Mouse (Mus musculus) adrenal gland, postnatal 10 days (tissue): ENCODE measurements around the gene Ech1. TPM values are rescaled to one million over a fixed set of nuclear protein-coding genes. Genes with fewer than 3 reads are reported as not detected.
A peak's percentile ranks its signal among the peaks of the same experiment; 100 is the strongest.

Experiments
- DNase-seq: peaks from one replicate; pipeline ENCODE4 v3.0.0; 2021; ENCODE audit warnings: mixed read lengths
- total RNA-seq, 2 experiments: library from RNA; stranded (reverse); gene quantifications; 2 replicates each; pipeline ENCODE4 v1.2.3; 2021

Gene Ech1
- total RNA-seq, 2 experiments from 2014 or later, result 1,178 to 1,235 TPM

DNA sequence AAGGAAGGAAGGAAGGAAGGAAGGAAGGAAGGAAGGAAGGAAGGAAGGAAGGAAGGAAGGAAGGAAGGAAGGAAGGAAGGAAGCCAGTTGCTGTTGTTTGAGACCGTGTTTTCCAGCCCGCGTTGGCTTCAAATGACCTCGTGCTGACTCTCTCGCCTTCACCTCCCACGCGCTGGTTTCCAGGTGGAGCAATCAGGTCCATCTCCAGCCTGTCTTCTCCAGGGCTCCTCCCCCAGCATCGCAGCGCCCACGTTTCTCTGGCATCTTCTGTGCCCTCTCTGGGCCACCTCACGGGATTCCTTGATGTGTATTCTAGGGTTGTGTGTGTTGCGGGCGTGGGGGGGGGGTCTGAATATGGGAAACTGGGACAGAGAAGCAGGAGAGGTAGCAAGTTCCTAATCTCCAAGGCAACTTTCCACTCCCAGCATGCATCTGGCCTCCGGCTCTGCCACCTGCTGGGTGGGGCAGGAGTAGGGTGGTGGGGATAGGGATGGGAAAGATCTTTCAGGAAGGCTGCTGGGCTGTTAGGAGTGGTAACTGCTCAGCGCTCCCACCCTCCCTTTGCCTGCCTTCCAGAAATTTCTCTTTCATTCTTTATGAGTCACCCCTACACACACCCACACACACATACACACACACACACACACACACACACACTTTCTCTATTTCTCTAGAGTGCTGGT is 37.9 kb downstream of the Ech1 start:
- DNase-seq, result peak; percentile 24

DNA sequence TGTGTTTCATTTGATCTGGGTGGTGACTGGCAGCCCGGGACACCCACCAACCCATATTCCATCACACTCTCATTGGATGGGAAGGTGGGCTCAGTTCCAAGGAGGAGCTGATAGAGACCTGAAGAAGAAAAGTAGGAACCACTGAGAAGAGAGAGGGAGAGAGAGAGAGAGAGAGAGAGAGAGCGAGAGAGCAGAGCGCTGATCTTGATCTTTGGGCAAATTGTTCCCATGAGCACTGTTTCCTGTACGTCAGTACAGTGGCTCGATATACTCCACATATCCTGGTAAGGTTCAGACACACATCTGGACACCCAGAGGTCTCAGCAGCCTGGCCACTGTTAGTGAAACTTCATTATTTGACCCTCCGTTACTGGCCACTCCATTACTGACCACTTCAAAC is 38.5 kb downstream of the Ech1 start, which contains the start of gene Lgals7:
Gene Lgals7, plus strand, starts transcription at position 314 of the 400 bp plus-strand sequence.
- no peak for DNase-seq

DNA sequence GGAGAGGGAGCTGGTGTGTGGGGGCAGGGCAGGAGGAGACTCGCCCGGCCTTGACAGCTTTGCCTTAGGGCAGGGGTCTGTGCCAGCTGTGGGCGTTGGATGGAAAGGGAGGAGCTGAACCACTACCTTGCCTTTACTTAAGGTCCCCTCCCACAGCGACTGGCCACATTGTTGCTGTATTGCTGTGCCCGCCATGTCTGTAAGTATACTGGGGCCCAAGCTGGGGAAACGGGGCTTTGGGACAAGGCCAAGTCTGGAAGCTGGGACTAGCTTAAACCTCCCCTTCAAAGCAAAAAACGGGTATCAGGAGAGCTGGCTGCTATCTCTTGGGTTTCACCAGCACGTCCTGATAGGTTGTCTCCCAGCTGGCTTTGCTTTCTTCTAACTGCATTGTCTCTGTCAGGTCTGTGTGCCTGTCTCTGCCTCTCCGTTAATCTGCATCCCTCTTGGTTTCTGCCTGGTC is 39.3 kb downstream of the Ech1 start:
- DNase-seq, result no peak

DNA sequence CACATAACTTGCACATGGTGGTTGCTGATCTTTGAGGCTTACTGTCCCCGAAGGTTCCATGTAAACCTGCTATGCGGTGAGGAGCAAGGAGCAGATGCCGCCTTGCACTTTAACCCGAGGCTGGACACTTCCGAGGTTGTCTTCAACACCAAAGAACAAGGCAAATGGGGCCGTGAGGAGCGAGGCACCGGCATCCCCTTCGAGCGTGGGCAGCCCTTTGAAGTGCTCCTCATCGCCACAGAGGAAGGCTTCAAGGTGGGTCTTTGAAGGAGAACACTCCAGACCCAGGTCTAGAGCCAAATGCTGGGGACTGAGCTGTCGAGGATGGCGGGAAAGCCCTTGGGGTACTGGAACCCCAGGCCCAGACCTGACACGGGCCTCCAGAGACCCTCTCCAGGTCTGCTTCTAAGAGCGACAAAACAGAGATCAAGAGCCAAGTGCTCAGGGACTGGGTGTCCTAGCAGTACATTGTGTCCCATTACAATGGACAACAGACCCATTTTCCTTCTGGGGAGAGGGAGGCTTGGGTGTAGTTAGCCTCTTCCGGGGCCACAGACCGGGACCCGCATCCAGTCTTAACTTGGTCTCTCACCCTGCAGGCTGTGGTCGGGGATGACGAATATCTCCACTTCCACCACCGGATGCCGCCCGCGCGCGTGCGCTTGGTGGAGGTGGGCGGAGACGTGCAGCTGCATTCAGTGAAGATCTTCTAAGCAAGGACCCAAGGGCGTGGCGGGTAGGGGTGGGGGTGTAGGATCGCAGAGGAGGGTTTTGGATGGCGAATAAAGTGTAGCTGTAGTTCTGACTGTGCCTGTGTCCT is 40.7 kb downstream of the Ech1 start:
- DNase-seq, result peak; percentile 88

DNA sequence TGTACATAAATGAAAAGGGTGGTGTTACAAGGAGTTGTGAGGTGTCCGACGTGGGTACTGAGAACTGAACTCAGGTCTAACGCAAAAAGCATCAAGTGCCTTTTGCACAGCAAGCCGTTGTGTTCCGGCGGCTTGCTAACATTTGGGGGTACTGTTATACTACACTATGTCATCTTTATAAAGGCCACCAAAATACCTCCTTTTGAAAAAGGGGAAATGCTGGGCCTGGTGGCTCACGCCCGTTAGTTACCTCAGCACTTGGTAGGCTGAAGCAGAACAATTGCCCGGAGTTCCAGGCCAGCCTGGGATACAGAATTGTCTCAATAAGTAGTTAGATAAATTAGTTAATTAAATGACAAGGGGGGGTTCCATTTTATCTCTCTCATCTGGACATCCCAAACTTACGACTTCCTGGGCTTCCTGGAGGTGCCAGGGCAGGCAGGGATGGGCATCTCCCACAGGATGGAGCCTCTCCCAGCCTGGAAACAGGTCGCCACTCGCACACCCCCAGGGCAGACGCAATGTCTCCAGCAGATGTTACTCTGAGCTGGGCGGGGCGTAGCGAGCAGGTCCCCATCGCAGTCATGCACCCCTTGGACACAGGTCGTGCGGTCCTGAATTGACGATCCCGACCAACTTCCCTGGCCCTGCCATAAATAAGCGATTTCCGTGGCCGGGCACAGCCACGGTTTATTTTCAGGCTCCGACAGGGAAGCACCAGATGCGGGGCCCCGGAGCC is 41.9 kb downstream of the Ech1 start:
- DNase-seq, result no peak

DNA sequence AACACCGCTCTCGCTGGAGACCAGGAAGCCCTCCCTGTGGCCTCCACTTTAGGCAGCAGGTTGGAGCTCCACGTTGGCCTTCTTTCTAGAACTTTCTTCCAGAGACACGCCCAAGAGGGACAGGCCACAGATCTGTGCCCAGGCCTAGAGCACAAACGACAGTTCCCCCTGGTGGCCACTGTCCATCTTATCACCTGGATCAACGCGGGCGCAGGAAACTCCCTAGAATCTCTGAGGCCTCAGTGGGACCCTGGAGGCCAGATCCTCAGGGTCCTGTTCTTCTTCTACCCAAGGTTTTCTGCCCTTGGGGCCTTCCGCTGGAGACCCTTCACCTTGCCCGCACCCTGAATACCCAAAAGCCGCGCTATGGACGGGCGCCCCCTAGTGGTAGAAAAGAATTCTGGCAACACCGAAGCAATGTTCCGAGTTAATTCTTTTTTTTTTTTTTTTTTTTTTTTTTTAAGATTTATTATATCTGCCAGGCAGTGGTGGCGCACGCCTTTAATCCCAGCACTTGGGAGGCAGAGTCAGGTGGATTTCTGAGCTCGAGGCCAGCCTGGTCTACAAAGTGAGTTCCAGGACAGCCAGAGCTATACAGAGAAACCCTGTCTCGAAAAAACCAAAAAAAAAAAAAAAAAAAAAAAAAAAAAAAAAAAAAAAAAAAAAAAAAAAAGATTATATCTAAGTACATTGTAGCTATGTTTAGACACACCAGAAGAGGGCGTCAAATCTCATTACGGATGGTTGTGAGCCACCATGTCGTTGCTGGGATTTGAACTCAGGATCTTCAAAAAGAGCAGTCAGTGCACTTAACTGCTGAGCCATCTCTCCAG is 42.7 kb downstream of the Ech1 start:
- peak; percentile 88 for DNase-seq

DNA sequence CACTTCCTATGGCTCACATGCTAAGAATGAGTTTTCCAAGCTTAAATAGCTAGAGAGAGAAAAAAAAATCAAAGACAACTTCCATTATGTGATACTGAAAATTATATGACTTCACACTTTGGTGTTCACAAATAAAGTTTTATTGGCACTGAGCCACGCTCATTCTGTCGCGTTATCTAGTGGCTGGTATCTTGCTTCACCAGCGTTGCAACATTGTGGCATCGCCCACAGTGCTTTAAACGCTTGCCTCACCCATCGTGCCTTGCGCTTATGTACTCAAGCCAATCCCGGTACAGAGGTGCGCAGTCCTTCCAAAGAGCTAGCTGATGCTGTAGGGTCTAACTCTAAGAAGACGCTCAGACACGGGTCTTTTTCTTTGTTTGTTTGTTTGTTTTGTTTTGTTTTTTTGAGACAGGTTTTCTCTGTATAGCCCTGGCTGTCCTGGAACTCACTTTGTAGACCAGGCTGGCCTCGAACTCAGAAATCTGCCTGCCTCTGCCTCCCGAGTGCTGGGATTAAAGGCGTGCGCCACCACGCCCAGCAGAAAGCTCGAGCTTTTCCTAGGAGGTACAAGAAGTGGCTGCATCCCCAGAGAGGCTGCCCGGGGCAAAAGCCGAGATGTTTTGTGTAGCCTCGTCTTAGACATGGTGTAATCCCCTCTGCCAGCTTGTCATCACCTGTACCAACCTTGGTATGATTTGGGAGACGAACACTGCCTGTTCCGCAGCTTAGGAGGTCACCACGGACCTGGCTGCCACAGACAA is 46.1 kb downstream of the Ech1 start:
- DNase-seq, result no peak

DNA sequence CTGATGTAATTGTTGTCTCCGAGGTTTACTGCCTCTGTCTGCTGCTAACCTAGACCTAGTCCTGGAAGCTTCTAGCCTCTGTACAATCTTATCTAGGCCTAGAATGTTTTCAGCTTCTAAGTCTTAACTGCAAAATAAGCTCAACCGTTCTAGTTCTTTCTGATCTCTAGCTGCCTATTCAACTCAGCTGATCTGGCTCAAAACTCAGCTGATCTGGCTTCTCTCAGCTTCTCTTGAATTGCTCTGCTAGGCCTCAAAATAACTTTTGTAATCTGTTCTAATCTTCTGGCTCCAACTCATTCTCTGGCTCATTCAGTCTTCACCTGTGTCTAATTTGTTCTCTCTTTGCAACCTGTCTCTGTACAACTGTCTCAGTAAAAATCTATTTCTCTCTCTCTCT is 49.5 kb downstream of the Ech1 start:
- DNase-seq, result no peak

DNA sequence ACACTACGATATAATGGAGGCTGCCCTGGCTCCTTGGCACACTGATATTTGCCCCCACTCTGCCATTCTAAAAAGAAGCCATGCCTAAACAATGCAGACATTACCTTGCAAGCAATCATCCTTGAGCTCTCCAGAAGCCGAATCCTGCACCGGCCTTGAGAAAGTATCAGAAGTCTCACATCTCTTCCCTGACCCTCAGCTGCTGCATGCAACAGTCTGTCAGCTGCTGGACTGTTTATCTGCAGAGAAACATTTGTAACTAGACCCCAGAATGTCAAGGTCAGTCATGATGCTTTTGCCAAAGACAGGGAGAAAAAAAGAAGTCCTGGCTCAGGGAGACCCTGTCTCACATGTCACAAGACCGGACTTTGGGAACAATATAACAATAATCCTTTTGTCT is 51.1 kb downstream of the Ech1 start:
- DNase-seq, result peak; percentile 49

DNA sequence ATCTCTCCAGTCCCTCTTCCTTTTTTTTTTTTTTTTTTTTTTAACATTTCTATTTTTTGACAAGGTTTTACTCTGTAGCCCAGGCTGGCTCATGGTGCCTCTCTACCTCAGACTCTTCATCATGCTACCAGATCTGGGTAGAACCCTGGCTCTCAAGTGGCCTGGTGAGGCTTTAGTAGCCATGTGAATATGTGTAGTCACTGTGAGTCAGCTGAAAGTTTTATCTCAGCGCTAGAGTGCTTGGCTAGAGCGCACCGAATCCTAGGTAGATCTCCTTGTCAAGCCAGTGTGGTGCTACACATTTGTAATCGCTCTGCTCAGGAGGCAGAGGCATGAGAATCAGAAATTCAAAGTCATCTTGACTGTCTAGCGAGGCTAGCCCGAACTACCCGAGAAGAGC is 52.1 kb downstream of the Ech1 start:
- no peak for DNase-seq

DNA sequence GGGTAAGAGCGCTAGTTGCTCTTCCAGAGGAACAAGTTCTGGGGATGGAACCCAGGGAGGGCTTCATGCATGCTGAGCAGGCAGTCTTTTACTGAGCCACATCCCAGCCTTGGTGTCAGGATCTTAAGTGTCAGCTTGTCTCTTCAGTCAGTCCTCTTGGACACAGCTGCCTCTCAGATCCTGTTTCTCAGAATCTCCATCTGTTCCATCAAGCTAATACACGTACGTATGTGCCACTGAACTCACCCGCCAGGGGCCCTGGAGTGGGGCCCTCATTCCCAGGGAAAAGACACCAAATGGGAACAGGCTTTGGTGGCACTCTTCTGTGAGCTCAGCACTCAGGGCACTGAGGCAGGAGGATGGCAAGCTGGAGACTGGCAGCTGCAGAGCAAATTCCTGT is 52.8 kb downstream of the Ech1 start:
- DNase-seq, result no peak

DNA sequence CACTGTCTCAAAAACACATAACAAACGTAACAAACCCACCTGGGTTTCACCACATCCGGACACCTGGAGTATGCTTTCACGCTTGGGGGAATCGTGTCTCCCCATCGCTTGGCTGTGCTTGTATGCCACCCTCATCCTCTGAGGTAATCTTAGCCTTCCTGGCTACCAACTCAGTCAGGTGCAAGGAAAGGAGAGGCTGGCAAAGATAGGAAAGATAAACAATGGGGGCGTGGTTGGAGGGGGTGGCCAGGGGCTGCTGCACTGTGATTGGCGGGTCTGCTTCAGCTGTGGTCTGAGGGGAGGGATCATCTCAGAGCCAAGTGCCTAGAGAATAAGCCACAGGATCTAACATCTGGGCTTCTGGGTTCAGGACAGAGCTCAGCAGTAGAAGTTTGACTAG is 54.6 kb downstream of the Ech1 start:
- DNase-seq, result no peak

DNA sequence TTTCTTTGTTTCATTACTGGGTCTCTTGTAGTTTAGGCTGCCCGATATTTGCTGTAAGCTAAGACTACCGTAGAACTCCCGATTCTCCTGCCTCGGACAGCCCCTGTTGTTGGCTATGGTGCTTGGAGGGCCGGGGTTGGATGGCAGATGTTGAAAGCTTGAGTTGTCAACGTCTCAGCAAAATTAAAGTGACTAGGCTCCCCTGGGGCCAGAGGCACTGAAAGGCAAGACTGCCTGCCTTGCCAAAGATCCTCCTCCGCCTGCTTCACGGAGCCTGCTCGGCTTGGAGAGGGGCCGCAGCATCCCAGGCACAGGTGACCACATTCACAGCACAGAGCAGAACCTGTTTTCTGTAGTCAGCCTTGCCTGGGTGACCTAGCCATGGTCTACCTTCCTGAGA is 55.5 kb downstream of the Ech1 start:
- no peak for DNase-seq

DNA sequence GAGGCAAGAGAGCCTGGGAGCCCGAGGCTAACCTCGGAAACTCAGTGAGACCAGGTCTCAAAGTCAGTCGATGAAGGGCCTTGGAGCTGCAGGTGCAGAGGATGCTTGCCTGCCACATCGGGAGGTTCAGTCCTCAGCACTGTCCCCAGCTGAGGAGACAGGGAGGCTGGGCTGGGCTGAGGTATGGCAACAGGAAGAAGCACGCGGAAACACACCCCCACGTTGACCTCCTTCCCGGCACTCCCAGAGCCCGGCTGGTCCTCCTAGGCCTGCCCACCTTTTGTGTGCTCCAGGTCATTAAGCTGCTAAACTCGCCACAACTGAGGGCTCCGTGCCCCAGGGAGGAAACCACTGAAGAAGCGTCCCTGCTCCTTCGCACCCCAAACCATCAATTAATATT is 56.2 kb downstream of the Ech1 start, which contains the start of gene Capn12:
Gene Capn12, plus strand, starts transcription at position 224 of the 400 bp plus-strand sequence.
- no peak for DNase-seq

Other genes with a start within 250 kb of the Ech1 start
- gene Samd4b, start 227.1 kb upstream of the Ech1 start, total RNA-seq, result 10 to 100 TPM; 45.5 to 49.6 TPM
- 10 to 100 TPM; 19.4 to 20.4 TPM for gene Pak4, start 227.0 kb upstream of the Ech1 start, total RNA-seq
- not detected for gene Acp7, start 193.9 kb upstream of the Ech1 start, total RNA-seq
- gene Fbxo27, start 132.4 kb upstream of the Ech1 start, total RNA-seq, result 1 to 10 TPM; 1.0 to 2.0 TPM
- 1 to 10 TPM; 3.7 to 6.0 TPM for gene Fbxo17, start 108.4 kb upstream of the Ech1 start, total RNA-seq
- 10 to 100 TPM; 63.8 to 72.4 TPM for gene Mrps12, start 83.4 kb upstream of the Ech1 start, total RNA-seq
- gene Sars2, start 83.2 kb upstream of the Ech1 start, total RNA-seq, result 10 to 100 TPM; 17.5 to 23.7 TPM
- not detected for gene Ccer2, start 69.0 kb upstream of the Ech1 start, total RNA-seq
- gene Sirt2, start 58.5 kb upstream of the Ech1 start, total RNA-seq, result 10 to 100 TPM; 68.8 to 74.9 TPM
- gene Nfkbib, start 57.7 kb upstream of the Ech1 start, total RNA-seq, result 10 to 100 TPM; 25.1 to 25.3 TPM
- 1 to 10 TPM; 3.7 to 4.9 TPM for gene Rinl, start 36.2 kb upstream of the Ech1 start, total RNA-seq
- gene Hnrnpl, start 16.7 kb upstream of the Ech1 start, total RNA-seq, result 100 to 1,000 TPM; 459 to 528 TPM
- 10 to 100 TPM; 25.9 to 55.7 TPM for gene Lgals4, start 8.6 kb downstream of the Ech1 start, total RNA-seq
- gene Lgals7, start 38.6 kb downstream of the Ech1 start, total RNA-seq, result 1 to 10 TPM; 1.2 to 2.1 TPM
- under 1 TPM; 0.15 to 0.67 TPM for gene Capn12, start 56.2 kb downstream of the Ech1 start, total RNA-seq
- gene Actn4, start 137.1 kb downstream of the Ech1 start, total RNA-seq, result 100 to 1,000 TPM; 236 to 261 TPM
- gene Eif3k, start 156.6 kb downstream of the Ech1 start, total RNA-seq, result 100 to 1,000 TPM; 240 to 250 TPM
- gene Map4k1, start 156.8 kb downstream of the Ech1 start, total RNA-seq, result 1 to 10 TPM; 3.3 to 4.9 TPM